Mouse (Mus musculus) heart, embryonic 12.5 days (tissue): ENCODE data around the gene Tmem259. TPM values are rescaled to one million over a fixed set of nuclear protein-coding genes. Genes with fewer than 3 reads are reported as not detected.

Experiments used
- ATAC-seq: fragments of 200-750 bp; cut with Nextera tagmentation; 2 replicates; pipeline ENCODE4 v1.8.0; 2017; ENCODE audit warnings: moderate TSS enrichment, moderate library complexity; ENCODE audit not compliant: insufficient number of reproducible peaks, low FRiP score
- H3K27ac ChIP-seq: fragments of 300-500 bp; sonication (generic); 2 replicates; pipeline ENCODE4 v1.5.1; 2016; ENCODE audit warnings: mild to moderate bottlenecking, moderate library complexity; ENCODE audit not compliant: poor library complexity, severe bottlenecking
- H3K27me3 ChIP-seq: fragments of 300-500 bp; sonication (generic); replicated peaks from 2 replicates; pipeline ENCODE4 v1.6.1; 2016; ENCODE audit warnings: mild to moderate bottlenecking, moderate library complexity
- H3K36me3 ChIP-seq: fragments of 300-500 bp; sonication (generic); 2 replicates; pipeline ENCODE4 v1.6.1; 2016; ENCODE audit warnings: mild to moderate bottlenecking, moderate library complexity
- H3K4me1 ChIP-seq: fragments of 300-500 bp; sonication (generic); replicated peaks from 2 replicates; pipeline ENCODE4 v1.6.1; 2016; ENCODE audit warnings: mild to moderate bottlenecking
- H3K4me2 ChIP-seq: fragments of 300-500 bp; sonication (generic); 2 replicates; pipeline ENCODE4 v1.6.1; 2016; ENCODE audit warnings: mild to moderate bottlenecking, moderate library complexity
- H3K4me3 ChIP-seq: fragments of 300-500 bp; sonication (generic); 2 replicates; pipeline ENCODE4 v1.5.1; 2016; ENCODE audit warnings: mild to moderate bottlenecking
- H3K9ac ChIP-seq: fragments of 300-500 bp; sonication (generic); 2 replicates; pipeline ENCODE4 v1.6.1; 2016; ENCODE audit warnings: mild to moderate bottlenecking, moderate library complexity
- H3K9me3 ChIP-seq: fragments of 300-500 bp; sonication (generic); replicated peaks from 2 replicates; pipeline ENCODE4 v1.6.1; 2016; ENCODE audit warnings: mild to moderate bottlenecking, moderate library complexity
- WGBS: fragments of 180-500 bp; shearing (Covaris S2); methylation state at CpG from one replicate; pipeline ENCODE4 v1.1.7; 2016; 5-methylcytosine and 5-hydroxymethylcytosine counted together
- polyA plus RNA-seq: library from polyadenylated mRNA; unstranded; fragments of >200 nt; fragmentation: Nextera tagmentation; extraction: Ambion mirVana; gene quantifications from 2 replicates; pipeline ENCODE4 v1.2.1, GENCODE M21; 2016

Gene Tmem259
- polyA plus RNA-seq, 1 experiment from 2014 or later: 20.8 TPM

DNA sequence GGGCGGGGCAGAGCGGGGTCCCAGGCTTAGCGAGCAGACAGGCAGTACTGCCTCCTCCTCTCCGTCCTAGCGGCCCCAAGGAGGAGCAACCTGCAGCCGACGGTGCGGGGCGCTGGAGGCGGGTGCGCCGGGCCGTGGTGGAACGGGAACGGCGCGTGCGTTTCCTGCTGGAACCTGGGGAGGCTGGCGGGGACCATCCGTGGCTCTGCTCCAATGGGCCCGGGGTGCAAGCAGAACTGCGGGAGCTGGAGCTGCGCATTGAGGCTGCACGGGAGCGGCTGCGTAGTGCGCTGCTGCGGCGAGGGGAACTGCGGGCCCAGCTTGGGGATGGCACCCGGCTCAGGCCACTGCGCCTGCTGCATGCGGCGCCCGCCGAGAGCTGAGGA lies 7.4 kb downstream of the Tmem259 start:
- no peak for ATAC-seq
- 79% methylated on average over 36 of the region's 36 CpGs for WGBS

DNA sequence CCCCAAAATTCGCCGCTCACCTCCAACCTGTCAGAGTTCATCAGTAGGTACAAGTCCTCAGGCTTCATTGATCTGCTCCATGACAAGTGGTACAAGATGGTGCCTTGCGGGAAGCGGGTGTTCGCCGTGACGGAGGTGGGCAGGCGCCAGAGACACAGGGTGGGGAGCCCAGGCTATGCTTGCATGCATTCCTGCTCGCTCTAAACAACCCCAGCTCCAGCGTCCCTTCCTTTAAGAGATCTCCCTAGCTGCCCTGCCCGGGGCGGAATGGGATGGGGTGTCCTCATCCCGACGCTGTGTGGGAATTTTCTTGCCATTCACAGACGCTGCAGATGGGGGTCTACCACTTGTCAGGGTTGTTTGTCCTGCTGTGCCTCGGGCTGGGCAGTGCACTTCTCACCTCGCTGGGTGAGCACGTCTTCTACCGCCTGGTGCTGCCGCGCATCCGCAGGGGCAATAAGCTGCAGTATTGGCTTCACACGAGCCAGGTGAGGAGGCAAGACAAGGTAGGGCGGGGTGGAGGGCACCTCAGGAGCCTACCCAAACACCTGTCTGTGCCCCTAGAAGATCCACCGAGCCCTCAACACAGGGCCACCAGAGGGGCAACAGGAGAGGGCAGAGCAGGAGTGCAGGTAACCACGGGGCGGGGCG lies 7.9 kb downstream of the Tmem259 start:
- Histone ChIP-seq H3K27ac (no peak overlapping the region), H3K4me1 (peaks cover 25% of the 10 kb centered on the region), H3K4me2 (no peak overlapping the region), H3K36me3 (peaks cover 56% of the 10 kb centered on the region), H3K9me3 (0 out of 2 replicates have a peak, but pooled peaks cover 5% of the 10 kb centered on the region), H3K27me3 (peaks cover 28% of the 10 kb centered on the region), H3K9ac (no peak overlapping the region), H3K4me3 (no peak overlapping the region)
- WGBS: 85% methylated on average over 28 of the region's 28 CpGs
- no peak for ATAC-seq

More for the DNA sequence above, 7.4 kb downstream of the Tmem259 start:
- no peak overlapping the region for H3K4me2 ChIP-seq
- 0 out of 2 replicates have a peak, but pooled peaks cover 5% of the 10 kb centered on the region for H3K9me3 ChIP-seq
- no peak overlapping the region for H3K4me3 ChIP-seq
- H3K36me3 ChIP-seq: peaks cover 62% of the 10 kb centered on the region
- H3K27me3 ChIP-seq: peaks cover 23% of the 10 kb centered on the region
- no peak overlapping the region for H3K27ac ChIP-seq
- H3K9ac ChIP-seq: no peak overlapping the region
- H3K4me1 ChIP-seq: peaks cover 27% of the 10 kb centered on the region

DNA sequence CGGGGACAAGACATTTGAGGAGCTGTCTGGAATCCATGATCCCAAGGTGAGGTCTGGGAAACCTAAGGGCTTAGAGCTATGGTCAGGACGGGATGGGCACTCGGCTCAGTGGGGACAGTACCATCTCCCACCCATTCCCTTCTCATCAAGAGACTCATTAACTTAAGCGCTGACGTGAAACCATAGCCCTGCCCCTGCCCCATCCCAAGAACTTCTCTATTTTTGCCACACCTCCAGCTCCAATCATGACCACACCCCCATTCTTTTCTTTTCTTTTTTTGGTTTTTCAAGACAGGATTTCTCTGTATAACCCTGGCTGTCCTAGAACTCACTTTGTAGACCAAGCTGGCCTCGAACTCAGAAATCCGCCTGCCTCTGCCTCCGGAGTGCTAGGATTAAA lies 9.5 kb downstream of the Tmem259 start:
- H3K4me1 ChIP-seq: peaks cover 17% of the 10 kb centered on the region
- peaks cover 42% of the 10 kb centered on the region for H3K27me3 ChIP-seq
- 0 out of 2 replicates have a peak, but pooled peaks cover 5% of the 10 kb centered on the region for H3K9me3 ChIP-seq
- 84% methylated on average over 8 of the region's 8 CpGs for WGBS
- no peak overlapping the region for H3K9ac ChIP-seq
- ATAC-seq: no peak
- H3K4me2 ChIP-seq: no peak overlapping the region
- peaks cover 52% of the 10 kb centered on the region for H3K36me3 ChIP-seq
- no peak overlapping the region for H3K27ac ChIP-seq
- no peak overlapping the region for H3K4me3 ChIP-seq

DNA sequence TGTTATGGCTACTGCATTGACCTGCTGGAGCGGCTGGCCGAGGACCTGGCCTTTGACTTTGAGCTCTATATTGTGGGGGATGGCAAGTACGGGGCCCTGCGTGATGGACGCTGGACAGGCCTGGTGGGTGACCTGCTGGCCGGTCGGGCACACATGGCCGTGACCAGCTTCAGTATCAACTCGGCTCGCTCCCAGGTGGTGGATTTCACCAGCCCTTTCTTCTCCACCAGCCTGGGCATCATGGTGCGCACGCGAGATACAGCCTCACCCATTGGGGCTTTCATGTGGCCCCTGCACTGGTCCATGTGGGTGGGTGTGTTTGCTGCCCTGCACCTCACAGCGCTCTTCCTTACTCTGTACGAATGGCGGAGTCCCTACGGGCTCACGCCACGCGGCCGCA lies 10.0 kb downstream of the Tmem259 start:
- Histone ChIP-seq H3K36me3 (peaks cover 46% of the 10 kb centered on the region), H3K9me3 (0 out of 2 replicates have a peak, but pooled peaks cover 5% of the 10 kb centered on the region), H3K4me2 (no peak overlapping the region), H3K27ac (no peak overlapping the region), H3K9ac (no peak overlapping the region), H3K4me1 (peaks cover 14% of the 10 kb centered on the region), H3K27me3 (peaks cover 47% of the 10 kb centered on the region), H3K4me3 (no peak overlapping the region)
- no peak for ATAC-seq
- 90% methylated on average over 21 of the region's 21 CpGs for WGBS

DNA sequence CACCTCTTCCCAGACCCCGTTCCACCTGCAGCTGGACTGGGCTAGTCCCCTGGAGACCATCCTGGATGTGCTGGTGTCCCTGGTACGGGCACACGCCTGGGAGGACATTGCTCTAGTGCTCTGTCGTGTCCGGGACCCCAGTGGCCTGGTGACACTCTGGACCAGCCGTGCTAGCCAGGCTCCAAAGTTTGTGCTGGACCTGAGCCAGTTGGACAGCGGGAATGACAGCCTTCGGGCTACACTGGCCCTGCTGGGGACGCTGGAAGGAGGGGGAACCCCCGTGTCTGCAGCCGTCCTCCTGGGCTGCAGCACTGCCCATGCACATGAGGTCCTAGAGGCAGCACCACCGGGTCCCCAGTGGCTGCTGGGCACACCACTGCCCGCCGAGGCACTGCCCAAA lies 11.3 kb downstream of the Tmem259 start:
- H3K9me3 ChIP-seq: 0 out of 2 replicates have a peak, but pooled peaks cover 5% of the 10 kb centered on the region
- H3K36me3 ChIP-seq: peaks cover 43% of the 10 kb centered on the region
- no peak overlapping the region for H3K4me3 ChIP-seq
- H3K27ac ChIP-seq: no peak overlapping the region
- ATAC-seq: 0 out of 2 replicates have a peak, but pooled peaks have one; percentile 2
- H3K4me1 ChIP-seq: peaks cover 14% of the 10 kb centered on the region
- no peak overlapping the region for H3K9ac ChIP-seq
- no peak overlapping the region for H3K4me2 ChIP-seq
- peaks cover 60% of the 10 kb centered on the region for H3K27me3 ChIP-seq
- 51% methylated on average over 14 of the region's 14 CpGs for WGBS

DNA sequence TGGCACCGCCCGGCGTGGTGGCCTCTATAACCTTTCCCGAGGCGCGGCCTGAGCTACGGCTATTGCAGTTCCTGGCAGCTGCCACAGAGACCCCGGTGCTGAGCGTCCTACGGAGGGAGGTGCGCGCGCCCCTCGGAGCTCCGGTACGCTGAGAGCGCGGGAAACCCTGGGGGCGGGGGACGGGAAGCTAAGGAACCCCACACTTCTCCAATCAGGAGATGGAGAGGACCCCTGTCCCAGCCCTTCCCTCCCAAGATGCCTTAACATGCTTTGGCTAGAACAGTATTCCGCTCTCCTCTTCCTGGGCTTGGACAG lies 13.0 kb downstream of the Tmem259 start:
- H3K4me2 ChIP-seq: peak overlapping the region; percentile 80
- H3K36me3 ChIP-seq: peaks cover 43% of the 10 kb centered on the region
- WGBS: 5% methylated on average over 21 of the region's 21 CpGs
- no peak overlapping the region for H3K27ac ChIP-seq
- peak overlapping the region; percentile 47 for H3K4me3 ChIP-seq
- no peak for ATAC-seq
- H3K27me3 ChIP-seq: peaks cover 61% of the 10 kb centered on the region
- H3K9me3 ChIP-seq: no peaks in the 10 kb centered on the region
- H3K4me1 ChIP-seq: peaks cover 14% of the 10 kb centered on the region
- peak overlapping the region; percentile 62 for H3K9ac ChIP-seq

DNA sequence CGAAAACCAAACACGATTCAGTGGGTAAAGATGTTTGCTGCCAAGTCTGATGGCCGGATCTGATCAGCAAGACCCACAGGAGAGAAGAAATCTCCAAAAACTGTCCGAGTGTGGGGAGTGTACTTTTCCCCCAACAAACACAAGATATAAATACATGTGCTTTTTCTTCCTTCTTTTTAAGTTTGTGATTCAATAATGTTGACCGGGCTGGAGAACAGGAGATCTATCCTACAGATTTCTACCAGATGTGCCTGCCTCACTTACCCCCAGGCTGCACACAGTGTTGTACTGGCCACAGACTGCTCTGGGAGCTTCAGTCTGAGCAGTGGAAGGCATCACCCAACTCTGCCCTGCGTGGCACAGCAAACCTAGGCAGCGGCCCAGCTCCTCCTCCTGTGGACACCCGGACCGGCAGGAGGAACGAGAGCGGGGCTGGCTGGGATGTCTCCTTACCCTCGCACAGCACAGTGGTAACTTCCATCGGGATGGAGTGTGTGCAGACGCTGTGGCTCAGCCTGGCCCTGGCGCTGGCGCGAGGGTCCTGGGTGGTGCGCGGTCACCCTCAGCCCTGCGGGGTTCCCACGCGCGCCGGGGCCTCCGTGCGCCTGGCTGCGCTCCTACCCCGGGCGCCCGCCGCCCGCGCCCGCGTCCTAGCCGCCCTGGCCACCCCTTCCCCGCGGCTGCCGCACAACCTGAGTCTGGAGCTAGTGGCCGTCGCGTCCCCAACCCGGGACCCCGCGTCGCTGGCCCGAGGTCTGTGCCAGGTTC lies 13.5 kb downstream of the Tmem259 start, which contains the start of gene Grin3b:
Gene Grin3b, plus strand, starts transcription at position 301 of the 768 bp plus-strand sequence.
- peaks cover 61% of the 10 kb centered on the region for H3K27me3 ChIP-seq
- 7% methylated on average over 47 of the region's 47 CpGs for WGBS

DNA sequence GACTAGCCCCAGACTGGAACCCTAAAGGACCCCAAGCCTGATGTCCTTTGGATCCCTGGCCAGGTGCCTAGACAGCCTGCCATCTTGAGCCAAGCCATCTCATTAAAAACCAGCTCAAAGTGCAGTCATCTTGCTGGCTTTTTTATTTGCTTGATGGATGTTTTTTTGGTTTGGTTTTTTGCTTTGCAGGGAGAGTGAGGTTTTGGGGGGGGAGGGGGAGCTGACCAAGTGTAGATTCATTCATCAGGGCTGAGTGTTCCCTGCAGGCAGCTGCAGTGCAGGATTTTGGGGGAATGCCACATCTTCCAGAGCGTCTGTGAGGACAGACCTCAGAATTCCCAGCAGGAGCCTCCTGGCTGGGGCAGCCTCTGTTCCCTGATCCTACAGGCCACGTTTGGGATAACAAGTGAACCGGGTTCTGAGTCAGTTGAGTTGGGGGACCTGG lies 15.0 kb downstream of the Tmem259 start:
- no peak overlapping the region for H3K27ac ChIP-seq
- H3K27me3 ChIP-seq: peaks cover 61% of the 10 kb centered on the region
- no peak overlapping the region for H3K9ac ChIP-seq
- H3K9me3 ChIP-seq: no peaks in the 10 kb centered on the region
- H3K4me2 ChIP-seq: no peak overlapping the region
- ATAC-seq: no peak
- WGBS: 17% methylated on average over 3 of the region's 3 CpGs
- H3K4me1 ChIP-seq: peaks cover 14% of the 10 kb centered on the region
- H3K36me3 ChIP-seq: peaks cover 49% of the 10 kb centered on the region
- H3K4me3 ChIP-seq: no peak overlapping the region

More for the DNA sequence above, 13.5 kb downstream of the Tmem259 start, which contains the start of gene Grin3b:
- no peak for ATAC-seq
- peak within 1 kb of the TSS; percentile 47 for H3K4me3 ChIP-seq
- peaks cover 14% of the 10 kb centered on the region for H3K4me1 ChIP-seq
- peak within 1 kb of the TSS; percentile 80 for H3K4me2 ChIP-seq
- peaks cover 43% of the 10 kb centered on the region for H3K36me3 ChIP-seq
- no peaks in the 10 kb centered on the region for H3K9me3 ChIP-seq
- no peak within 1 kb of the TSS for H3K27ac ChIP-seq
- H3K9ac ChIP-seq: peak within 1 kb of the TSS; percentile 62

DNA sequence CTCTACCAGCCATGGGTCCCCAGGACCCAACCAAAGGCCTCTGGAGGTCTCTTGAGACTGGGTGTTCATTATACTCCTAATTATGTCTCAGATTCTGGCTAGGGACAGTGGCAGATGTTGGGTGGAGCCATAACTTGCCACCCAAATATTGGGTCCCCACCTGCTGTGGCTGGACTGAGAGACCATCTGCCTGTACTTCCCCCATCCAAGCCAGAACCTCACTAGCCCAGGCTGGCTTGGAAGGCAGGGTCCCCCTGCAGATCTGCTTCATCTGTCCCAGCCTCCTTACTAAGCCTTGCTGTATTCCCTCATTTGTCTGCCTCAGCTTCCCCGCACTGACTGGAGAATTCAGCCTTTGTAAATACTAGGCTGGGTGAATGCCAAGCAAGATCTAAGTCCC lies 15.9 kb downstream of the Tmem259 start:
- Histone ChIP-seq H3K4me3 (no peak overlapping the region), H3K4me1 (peaks cover 14% of the 10 kb centered on the region), H3K36me3 (peaks cover 56% of the 10 kb centered on the region), H3K27me3 (peaks cover 53% of the 10 kb centered on the region), H3K27ac (no peak overlapping the region), H3K4me2 (no peak overlapping the region), H3K9me3 (no peaks in the 10 kb centered on the region), H3K9ac (no peak overlapping the region)
- WGBS: 76% methylated on average over 1 of the region's 1 CpGs
- no peak for ATAC-seq

DNA sequence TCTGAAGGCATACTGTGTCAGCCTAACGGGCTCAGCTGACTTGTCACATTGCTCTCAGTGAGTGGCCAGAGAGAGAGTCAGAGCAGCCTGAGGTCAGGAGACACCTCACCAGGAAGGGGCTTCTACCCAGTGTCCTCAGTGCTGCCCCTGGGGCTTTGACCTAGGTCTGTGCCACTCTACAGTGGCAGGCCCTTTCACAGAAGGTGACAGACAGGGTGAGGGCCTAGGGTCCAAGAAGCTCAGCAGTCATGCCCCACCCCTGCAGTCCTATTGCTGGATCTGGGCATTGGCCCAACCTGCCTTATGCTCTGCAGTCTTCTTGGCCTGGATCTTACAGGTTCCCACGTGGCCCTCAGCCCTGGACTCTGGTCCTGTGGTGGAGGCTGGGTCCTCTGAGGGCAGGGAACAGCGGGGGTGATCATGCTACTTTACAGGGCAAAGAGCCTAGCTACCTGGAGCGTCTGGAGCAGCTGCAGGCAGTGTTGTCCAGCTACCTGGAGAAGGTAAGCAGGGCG lies 17.2 kb downstream of the Tmem259 start:
- H3K27me3 ChIP-seq: peaks cover 40% of the 10 kb centered on the region
- no peak overlapping the region for H3K4me2 ChIP-seq
- H3K27ac ChIP-seq: no peak overlapping the region
- no peak for ATAC-seq
- 88% methylated on average over 5 of the region's 5 CpGs for WGBS
- H3K36me3 ChIP-seq: peaks cover 68% of the 10 kb centered on the region
- 0 out of 2 replicates have a peak overlapping the region, but pooled peaks have one; percentile 23 for H3K9ac ChIP-seq
- H3K4me3 ChIP-seq: no peak overlapping the region
- H3K9me3 ChIP-seq: no peaks in the 10 kb centered on the region
- peaks cover 8% of the 10 kb centered on the region for H3K4me1 ChIP-seq

DNA sequence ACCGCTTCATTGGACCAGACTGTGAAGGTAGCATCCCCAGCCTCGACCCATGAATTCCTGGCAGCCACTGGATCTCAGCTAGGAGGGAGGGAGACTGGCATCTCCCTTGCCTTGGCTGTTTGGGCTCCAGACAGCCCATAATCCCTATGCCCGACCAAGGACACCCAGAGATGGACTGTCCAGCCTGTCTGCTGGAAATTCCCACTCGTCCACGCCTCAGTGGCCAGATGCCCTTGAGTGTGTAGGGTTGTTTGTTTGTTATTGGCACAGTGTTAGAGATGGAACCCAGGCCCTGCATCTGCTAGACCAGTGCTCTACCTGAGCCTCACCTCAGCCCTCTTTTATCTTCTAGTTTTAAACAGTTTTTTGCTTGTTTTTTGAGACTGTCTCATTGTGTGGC lies 18.8 kb downstream of the Tmem259 start:
- peaks cover 74% of the 10 kb centered on the region for H3K36me3 ChIP-seq
- no peak overlapping the region for H3K9ac ChIP-seq
- ATAC-seq: no peak
- H3K4me1 ChIP-seq: peaks cover 7% of the 10 kb centered on the region
- no peaks in the 10 kb centered on the region for H3K9me3 ChIP-seq
- peaks cover 25% of the 10 kb centered on the region for H3K27me3 ChIP-seq
- H3K4me2 ChIP-seq: no peak overlapping the region
- no peak overlapping the region for H3K4me3 ChIP-seq
- no peak overlapping the region for H3K27ac ChIP-seq
- 88% methylated on average over 5 of the region's 5 CpGs for WGBS
